Mouse (Mus musculus) inflammation-experienced regulatory T-cells, adult 16 weeks (primary cell): ENCODE data around the gene Fbxw16. TPM values are rescaled to one million over a fixed set of nuclear protein-coding genes. Genes with fewer than 3 reads are reported as not detected.

Experiments used
- polyA plus RNA-seq: library from polyadenylated mRNA; unstranded; fragments of 100-300 nt; shearing (Covaris generic); gene quantifications from one replicate; pipeline ENCODE4 v1.2.1, GENCODE M21; 2017

Fbxw16 gene
- not detected for polyA plus RNA-seq

GRCm38 (mm10) chr9:109449040-109449439 is at the start of gene Fbxw16:
TSS of gene Fbxw16 (minus strand) at chr9:109449140.

GRCm38 (mm10) chr9:109495775-109496174 is 46.8 kb upstream of the Fbxw16 start, which contains the start of gene Fbxw19:
TSS of gene Fbxw19 (minus strand) at chr9:109495875.

GRCm38 (mm10) chr9:109404196-109404595 is 44.7 kb downstream of the Fbxw16 start, which contains the start of gene Fbxw22:
TSS of gene Fbxw22 (minus strand) at chr9:109404296.

Other genes with a start within 250 kb of the Fbxw16 start
- not detected for gene Fbxw20, start 214.4 kb downstream of the Fbxw16 start, polyA plus RNA-seq
- not detected for gene Fbxw14, start 161.5 kb downstream of the Fbxw16 start, polyA plus RNA-seq
- gene Fbxw28, start 109.5 kb downstream of the Fbxw16 start, polyA plus RNA-seq: not detected
- not detected for gene Fbxw22, start 44.8 kb downstream of the Fbxw16 start, polyA plus RNA-seq
- gene Fbxw19, start 46.7 kb upstream of the Fbxw16 start, polyA plus RNA-seq: not detected
- not detected for gene Fbxw15, start 119.1 kb upstream of the Fbxw16 start, polyA plus RNA-seq
- not detected for gene Fbxw24, start 176.9 kb upstream of the Fbxw16 start, polyA plus RNA-seq
- not detected for gene Fbxw25, start 215.5 kb upstream of the Fbxw16 start, polyA plus RNA-seq